Mouse (Mus musculus) heart, embryonic 15.5 days (tissue): ENCODE data around the gene Rhox10. TPM values are rescaled to one million over a fixed set of nuclear protein-coding genes. Genes with fewer than 3 reads are reported as not detected.
"Not testable (repeated sequence)": the region's sequence is repeated elsewhere in the genome, so short reads cannot be mapped to it uniquely, and the experiment has no call there.

Experiments used
- ATAC-seq: fragments of 200-750 bp; cut with Nextera tagmentation; replicated peaks from 2 replicates; pipeline ENCODE4 v1.8.0; 2017; ENCODE audit warnings: low read depth, moderate TSS enrichment; ENCODE audit not compliant: insufficient number of reproducible peaks, insufficient read depth, low FRiP score
- H3K27ac ChIP-seq: fragments of 300-500 bp; sonication (generic); 2 replicates; pipeline ENCODE4 v1.5.1; 2015; ENCODE audit warnings: mild to moderate bottlenecking, inconsistent platforms
- H3K27me3 ChIP-seq: fragments of 300-500 bp; sonication (generic); 2 replicates; pipeline ENCODE4 v1.6.1; 2015; ENCODE audit warnings: inconsistent platforms
- H3K36me3 ChIP-seq: fragments of 300-500 bp; sonication (generic); 2 replicates; pipeline ENCODE4 v1.6.1; 2015; ENCODE audit warnings: mild to moderate bottlenecking, inconsistent platforms
- H3K4me1 ChIP-seq: fragments of 300-500 bp; sonication (generic); replicated peaks from 2 replicates; pipeline ENCODE4 v1.6.1; 2015; ENCODE audit warnings: inconsistent platforms
- H3K4me2 ChIP-seq: fragments of 300-500 bp; sonication (generic); 2 replicates; pipeline ENCODE4 v1.6.1; 2015; ENCODE audit warnings: inconsistent platforms, mild to moderate bottlenecking, moderate library complexity
- H3K4me3 ChIP-seq: fragments of 300-500 bp; sonication (generic); 2 replicates; pipeline ENCODE4 v1.5.1; 2015; ENCODE audit warnings: mild to moderate bottlenecking, inconsistent platforms
- H3K9ac ChIP-seq: fragments of 300-500 bp; sonication (generic); 2 replicates; pipeline ENCODE4 v1.6.1; 2015; ENCODE audit warnings: mild to moderate bottlenecking, inconsistent platforms
- H3K9me3 ChIP-seq: fragments of 300-500 bp; sonication (generic); replicated peaks from 2 replicates; pipeline ENCODE4 v1.6.1; 2016; ENCODE audit warnings: inconsistent platforms
- WGBS: fragments of 180-500 bp; shearing (Covaris S2); methylation state at CpG from one replicate; pipeline ENCODE4 v1.1.7; 2015; ENCODE audit warnings: mixed read lengths; 5-methylcytosine and 5-hydroxymethylcytosine counted together
- polyA plus RNA-seq: library from polyadenylated mRNA; unstranded; fragments of >200 nt; fragmentation: Nextera tagmentation; extraction: Ambion mirVana; gene quantifications from 2 replicates; pipeline ENCODE4 v1.2.1, GENCODE M21; 2015

The Rhox10 gene
- not detected in 2 replicates for polyA plus RNA-seq

DNA sequence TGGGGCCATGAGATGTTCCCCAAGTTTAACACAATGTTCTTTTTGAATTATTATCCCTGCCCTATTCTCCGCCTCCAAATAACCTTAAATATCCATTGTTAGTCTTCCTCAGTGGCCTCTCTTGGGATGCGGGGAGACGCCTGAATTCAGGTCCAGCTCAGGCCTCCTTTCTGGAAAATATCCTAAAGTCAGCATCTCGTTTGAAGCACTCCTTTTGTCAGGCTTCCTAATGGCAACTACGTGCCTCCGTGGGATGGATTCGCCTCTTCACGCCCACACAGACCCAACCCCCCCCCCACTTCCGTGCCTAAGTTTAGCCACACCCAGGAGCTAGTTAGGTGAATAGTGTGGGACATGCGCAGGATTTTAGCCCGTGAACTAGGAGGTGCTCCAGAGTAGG, at the start of gene Rhox10:
Gene Rhox10, plus strand, starts transcription at position 301 of the 400 bp plus-strand sequence.
- Histone ChIP-seq H3K4me1 (no peaks in the 10 kb centered on the region), H3K27ac (no peak within 1 kb of the TSS), H3K27me3 (no peaks in the 10 kb centered on the region), H3K4me3 (no peak within 1 kb of the TSS), H3K4me2 (no peak within 1 kb of the TSS), H3K9me3 (no peaks in the 10 kb centered on the region), H3K36me3 (no peaks in the 10 kb centered on the region), H3K9ac (no peak within 1 kb of the TSS)
- WGBS, result 86% methylated on average over 11 of the region's 11 CpGs
- ATAC-seq, result no peak

DNA sequence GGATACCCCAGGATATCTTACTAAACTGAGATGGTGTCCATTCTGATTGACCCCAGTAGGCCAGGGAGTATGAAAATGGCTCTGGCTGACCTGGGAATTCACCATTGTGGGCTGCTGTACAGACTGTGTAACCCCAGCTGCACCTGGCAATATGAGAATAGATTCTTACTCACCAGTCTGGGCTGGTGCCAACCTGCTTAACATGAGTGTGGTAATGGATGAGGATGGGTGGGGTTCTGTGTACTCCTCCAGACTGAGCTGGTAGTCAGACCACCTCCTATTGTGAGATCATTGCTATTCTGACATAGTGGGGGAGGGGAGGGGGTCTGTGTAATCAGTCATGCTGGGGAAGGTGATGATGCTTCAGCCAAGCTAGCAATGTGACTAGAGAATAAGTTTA, 47.7 kb upstream of the Rhox10 start, which contains the start of gene Btg1-ps1:
Gene Btg1-ps1, minus strand, starts transcription at position 219 of the 400 bp plus-strand sequence.
- H3K4me1 ChIP-seq, H3K27ac ChIP-seq, H3K4me3 ChIP-seq, H3K9ac ChIP-seq, H3K27me3 ChIP-seq, ATAC-seq, H3K9me3 ChIP-seq, H3K36me3 ChIP-seq, H3K4me2 ChIP-seq: not testable (repeated sequence)

DNA sequence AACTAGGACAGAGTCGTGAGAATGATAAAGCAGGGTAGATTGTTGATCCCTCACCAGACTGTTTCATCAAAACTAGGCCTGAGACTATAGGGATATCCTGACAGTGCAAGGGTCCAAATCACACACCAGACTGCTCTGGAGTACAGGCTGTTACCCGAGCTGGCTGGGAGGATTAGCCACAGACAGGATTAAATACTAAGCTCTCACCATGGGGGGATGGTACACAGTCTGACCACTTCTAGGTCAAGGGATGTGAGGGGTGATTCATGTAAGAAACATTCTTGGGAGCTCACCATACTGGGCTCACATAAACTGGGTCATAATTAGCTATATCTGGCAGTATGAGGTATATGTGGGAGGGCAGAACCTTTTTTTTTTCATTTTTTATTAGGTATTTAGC, 32.4 kb upstream of the Rhox10 start:
- 48% methylated on average over 2 of the region's 2 CpGs for WGBS
- Histone ChIP-seq H3K27ac (no peak overlapping the region), H3K9ac (no peak overlapping the region), H3K4me2 (no peak overlapping the region), H3K36me3 (no peaks in the 10 kb centered on the region), H3K4me3 (no peak overlapping the region), H3K9me3 (no peaks in the 10 kb centered on the region), H3K4me1 (no peaks in the 10 kb centered on the region), H3K27me3 (no peaks in the 10 kb centered on the region)
- ATAC-seq, result no peak

DNA sequence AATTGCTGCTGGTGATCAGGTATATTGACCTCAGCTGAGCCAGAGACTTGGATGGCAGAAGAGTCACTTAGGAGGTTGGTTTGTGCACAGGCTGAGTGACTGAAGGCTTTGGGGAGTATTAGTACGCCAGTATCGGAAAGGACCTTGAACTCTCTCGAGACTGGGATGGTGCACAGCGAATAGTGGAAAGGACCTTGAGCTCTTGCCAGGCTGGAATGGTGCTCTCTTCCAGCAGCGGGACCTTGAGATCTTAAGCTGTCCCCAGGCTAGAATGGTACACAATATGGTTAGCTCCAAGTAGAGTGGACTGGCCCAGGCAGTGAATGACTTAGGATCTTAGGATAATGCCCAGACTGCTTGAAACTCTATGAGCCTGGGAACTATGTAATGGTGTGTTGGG, 26.6 kb upstream of the Rhox10 start:
- Histone ChIP-seq H3K27ac (no peak overlapping the region), H3K9ac (no peak overlapping the region), H3K4me3 (no peak overlapping the region), H3K4me2 (no peak overlapping the region), H3K4me1 (no peaks in the 10 kb centered on the region), H3K36me3 (no peaks in the 10 kb centered on the region), H3K27me3 (no peaks in the 10 kb centered on the region), H3K9me3 (no peaks in the 10 kb centered on the region)
- no peak for ATAC-seq
- 80% methylated on average over 5 of the region's 5 CpGs for WGBS

DNA sequence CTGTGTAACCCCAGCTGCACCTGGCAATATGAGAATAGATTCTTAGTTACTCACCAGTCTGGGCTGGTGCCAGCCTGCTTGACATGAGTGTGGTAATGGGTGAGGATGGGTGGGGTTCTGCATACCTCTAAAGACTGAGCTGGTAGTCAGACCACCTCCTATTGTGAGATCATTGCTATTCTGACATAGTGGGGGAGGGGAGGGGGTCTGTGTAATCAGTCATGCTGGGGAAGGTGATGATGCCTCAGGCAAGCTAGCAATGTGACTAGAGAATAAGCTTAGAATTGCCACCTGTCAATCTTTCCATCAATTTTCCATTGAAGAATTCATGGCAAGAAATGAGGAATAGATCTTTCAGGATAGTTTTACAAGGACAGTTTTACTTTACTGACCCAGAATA, 23.3 kb upstream of the Rhox10 start, which contains the start of gene Btg1-ps2:
Gene Btg1-ps2, minus strand, starts transcription at position 101 of the 400 bp plus-strand sequence.
- H3K4me2 ChIP-seq, H3K4me1 ChIP-seq, H3K9me3 ChIP-seq, H3K27ac ChIP-seq, ATAC-seq, H3K27me3 ChIP-seq, H3K9ac ChIP-seq, H3K36me3 ChIP-seq, H3K4me3 ChIP-seq: not testable (repeated sequence)

DNA sequence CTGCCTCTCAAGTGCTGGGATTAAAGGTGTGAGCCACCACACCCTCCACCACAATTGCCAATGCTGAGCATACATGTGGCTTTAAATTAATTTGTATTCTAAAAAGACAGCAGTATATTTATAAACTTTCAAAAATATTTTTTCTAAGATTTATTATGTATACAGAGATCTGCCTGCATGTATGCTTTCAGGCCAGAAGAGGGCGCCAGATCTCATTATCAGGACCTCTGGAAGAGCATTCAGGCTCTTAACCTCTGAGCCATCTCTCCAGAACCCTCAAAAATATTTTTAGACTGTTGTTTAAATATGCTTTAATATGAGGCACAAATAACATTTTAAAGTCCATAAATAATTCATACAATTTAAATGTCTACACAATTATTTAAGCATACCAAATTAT, 4.7 kb upstream of the Rhox10 start:
- H3K27me3 ChIP-seq, result no peaks in the 10 kb centered on the region
- no peak for ATAC-seq
- H3K4me1 ChIP-seq, result no peaks in the 10 kb centered on the region
- H3K4me2 ChIP-seq, result no peak overlapping the region
- no peaks in the 10 kb centered on the region for H3K36me3 ChIP-seq
- 0% methylated on average over 1 of the region's 1 CpGs for WGBS
- no peak overlapping the region for H3K9ac ChIP-seq
- no peak overlapping the region for H3K4me3 ChIP-seq
- H3K27ac ChIP-seq, result no peak overlapping the region
- no peaks in the 10 kb centered on the region for H3K9me3 ChIP-seq

DNA sequence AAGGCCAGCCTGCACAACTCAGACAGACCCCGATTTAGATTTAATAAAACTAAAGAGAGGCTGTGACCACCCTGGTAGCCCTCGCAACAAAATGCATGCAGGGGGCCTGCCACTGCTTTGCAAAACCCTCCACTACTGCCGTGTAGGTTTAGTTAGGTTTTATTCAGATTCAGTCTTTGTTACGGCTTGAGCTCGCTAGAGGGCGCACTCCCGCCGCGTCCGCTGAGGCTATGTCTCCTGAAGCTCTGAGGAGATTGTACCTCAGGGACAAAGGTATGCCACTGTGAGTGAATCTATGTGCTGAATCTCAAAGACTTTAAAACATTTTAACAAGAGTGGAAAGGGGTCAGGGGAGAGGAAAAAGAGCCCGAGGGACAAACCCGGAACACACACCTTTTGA, 18.0 kb downstream of the Rhox10 start:
- Histone ChIP-seq H3K4me1 (no peaks in the 10 kb centered on the region), H3K36me3 (no peaks in the 10 kb centered on the region), H3K9ac (no peak overlapping the region), H3K4me2 (no peak overlapping the region), H3K27me3 (no peaks in the 10 kb centered on the region), H3K27ac (no peak overlapping the region), H3K4me3 (no peak overlapping the region), H3K9me3 (no peaks in the 10 kb centered on the region)
- no peak for ATAC-seq
- WGBS, result 23% methylated on average over 12 of the region's 12 CpGs

DNA sequence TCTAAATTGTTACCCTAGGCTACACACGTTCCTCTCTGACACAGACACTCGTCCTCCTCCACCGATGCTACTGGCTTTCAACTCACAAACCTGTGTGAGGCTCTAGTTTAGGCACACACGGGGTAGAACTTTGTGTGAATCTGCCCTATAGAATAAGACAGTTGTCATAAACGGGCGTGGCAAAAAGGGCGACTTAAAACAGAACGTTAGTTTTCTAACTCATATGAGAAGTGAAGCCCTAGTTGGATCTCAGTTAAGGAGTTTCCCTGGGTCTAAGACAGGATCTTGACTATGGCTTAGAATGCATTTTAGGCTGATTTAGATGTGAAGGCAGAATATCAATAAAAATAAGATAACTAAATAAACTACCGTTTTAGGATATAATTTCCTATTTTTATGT, 18.8 kb downstream of the Rhox10 start, which contains the start of gene Rhox11:
Gene Rhox11, minus strand, starts transcription at position 101 of the 400 bp plus-strand sequence.
- H3K27me3 ChIP-seq, result no peaks in the 10 kb centered on the region
- no peaks in the 10 kb centered on the region for H3K36me3 ChIP-seq
- no peak within 1 kb of the TSS for H3K4me2 ChIP-seq
- no peak within 1 kb of the TSS for H3K4me3 ChIP-seq
- no peaks in the 10 kb centered on the region for H3K9me3 ChIP-seq
- no peak for ATAC-seq
- H3K27ac ChIP-seq, result no peak within 1 kb of the TSS
- no peak within 1 kb of the TSS for H3K9ac ChIP-seq
- WGBS, result 78% methylated on average over 9 of the region's 9 CpGs
- no peaks in the 10 kb centered on the region for H3K4me1 ChIP-seq

DNA sequence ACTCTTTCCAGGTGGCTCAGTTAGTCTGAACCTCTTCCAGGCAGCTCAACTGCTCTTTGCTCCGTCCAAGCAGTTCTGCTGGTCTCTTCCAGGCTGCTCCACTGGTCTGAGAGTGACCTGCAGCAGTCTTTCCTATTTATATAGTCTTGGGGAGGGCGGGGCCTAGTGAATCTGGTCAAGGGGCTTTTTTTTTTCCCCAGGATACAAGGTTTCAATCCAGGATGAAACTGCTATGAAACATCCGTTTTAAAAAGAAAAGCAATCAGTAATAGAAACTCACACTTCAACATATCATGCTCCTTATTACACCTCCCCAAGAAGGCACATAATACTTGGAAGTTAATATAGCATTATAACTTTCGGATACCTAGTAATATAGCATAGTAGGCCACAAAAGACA, 44.5 kb downstream of the Rhox10 start, which contains the start of gene Rhox12:
Gene Rhox12, minus strand, starts transcription at position 101 of the 400 bp plus-strand sequence.
- H3K27ac ChIP-seq, result no peak within 1 kb of the TSS
- no peaks in the 10 kb centered on the region for H3K27me3 ChIP-seq
- H3K4me1 ChIP-seq, result no peaks in the 10 kb centered on the region
- no peak for ATAC-seq
- no peak within 1 kb of the TSS for H3K4me3 ChIP-seq
- H3K9me3 ChIP-seq, result no peaks in the 10 kb centered on the region
- no peak within 1 kb of the TSS for H3K4me2 ChIP-seq
- 67% methylated on average over 4 of the region's 4 CpGs for WGBS
- no peaks in the 10 kb centered on the region for H3K36me3 ChIP-seq
- no peak within 1 kb of the TSS for H3K9ac ChIP-seq

DNA sequence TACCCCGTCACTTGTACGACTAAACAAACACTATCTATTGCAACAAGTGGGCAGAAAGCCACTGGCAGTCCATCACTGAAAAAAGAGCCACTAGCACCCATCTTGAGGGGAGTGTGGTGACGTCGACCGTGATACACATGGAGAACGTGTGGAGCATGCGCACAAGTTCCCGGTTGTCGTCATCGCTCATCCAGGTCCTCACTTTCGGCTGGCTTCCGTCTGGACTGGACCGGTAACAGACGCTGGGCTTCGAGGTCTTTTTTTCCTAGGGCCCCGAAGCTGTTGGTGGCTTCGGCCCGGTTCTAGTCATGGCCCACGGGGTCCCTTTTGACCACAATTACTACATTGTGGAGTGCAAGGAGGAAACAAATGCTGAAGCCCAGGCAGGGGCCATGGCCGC, 54.7 kb downstream of the Rhox10 start, which contains the start of gene Rhox13:
Gene Rhox13, plus strand, starts transcription at position 238 of the 400 bp plus-strand sequence.
- no peak within 1 kb of the TSS for H3K9ac ChIP-seq
- WGBS, result 94% methylated on average over 20 of the region's 20 CpGs
- no peak for ATAC-seq
- no peak within 1 kb of the TSS for H3K27ac ChIP-seq
- no peaks in the 10 kb centered on the region for H3K36me3 ChIP-seq
- no peak within 1 kb of the TSS for H3K4me2 ChIP-seq
- H3K9me3 ChIP-seq, result peaks cover 13% of the 10 kb centered on the region; the same call in 1 of the 2 replicates
- no peak within 1 kb of the TSS for H3K4me3 ChIP-seq
- no peaks in the 10 kb centered on the region for H3K27me3 ChIP-seq
- H3K4me1 ChIP-seq, result no peaks in the 10 kb centered on the region
